ENCODE assay signal across 25 mouse cellular contexts in the genomic region with DNA sequence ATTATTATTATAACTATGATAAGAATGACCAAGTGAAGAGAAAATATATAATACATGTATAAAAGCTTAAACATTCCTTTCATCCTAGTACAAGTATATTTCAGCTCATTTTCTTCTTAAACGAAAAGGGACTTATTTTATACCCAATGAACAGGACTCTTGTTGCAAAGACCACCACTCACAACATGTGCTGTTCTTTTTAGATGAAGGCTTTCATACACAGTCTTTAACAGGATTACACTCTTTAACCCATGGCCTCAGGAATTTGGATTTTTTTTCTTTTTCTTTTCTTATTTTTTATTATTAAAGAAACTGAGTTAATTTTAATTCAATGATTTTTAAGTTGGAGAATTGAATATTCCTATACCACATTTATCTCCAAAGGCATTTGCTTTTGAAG. TPM values are rescaled to one million over a fixed set of nuclear protein-coding genes. Genes with fewer than 3 reads are reported as not detected.
DNase-seq lines count a peak whose midpoint lies in the region; ATAC-seq and TF ChIP-seq lines count a peak whose summit lies in the region.
"Had no signal": no experiment of that assay in that cellular context is flagged by ENCODE, and none has a peak within 500 bp of the region (broad histone marks: within the 10 kb centered on the region; RNA-seq: fewer than 3 reads in every experiment).

No protein-coding gene starts in this region.

- no peak for DNase-seq in forebrain, embryonic 14.5 days (ENCODE audit: low spot score)
- DNase-seq in layer of hippocampus, adult 2 months (ENCODE audit: low spot score in 2 of 2) = no peak
- no peak for DNase-seq in layer of hippocampus, postnatal 14 days (ENCODE audit: low spot score in 2 of 2)
- DNase-seq: adrenal gland, postnatal 10 days; adrenal gland, postnatal 36 days; B cell, adult 2 months; cerebellum, adult 18-20 months; gastrocnemius, postnatal 10 days; gastrocnemius, postnatal 36 days; heart, adult 2 months; heart, postnatal 14 days; heart, postnatal 4 days had no signal

- ATAC-seq in forebrain, embryonic 12.5 days (ENCODE audit: low FRiP score) = peak; percentile 43; the same call in 1 of the 2 replicates
- ATAC-seq in forebrain, embryonic 14.5 days = no peak
- ATAC-seq in midbrain, embryonic 12.5 days (ENCODE audit: low FRiP score, low read depth) = peak; percentile 65
- ATAC-seq in midbrain, embryonic 16.5 days = no peak
- ATAC-seq: intestine, embryonic 15.5 days; Patski had no signal

- no peaks in the 10 kb centered on the region for H3K9me3 ChIP-seq in forebrain, embryonic 12.5 days
- H3K9me3 ChIP-seq in forebrain, embryonic 14.5 days (replicated peaks; ENCODE audit: control insufficient read depth, low read length) = no peaks in the 10 kb centered on the region
- H3K9me3 ChIP-seq in midbrain, embryonic 12.5 days = no peaks in the 10 kb centered on the region
- H3K9me3 ChIP-seq in midbrain, embryonic 16.5 days (replicated peaks; ENCODE audit: control insufficient read depth, low read length, poor library complexity, severe bottlenecking) = no peaks in the 10 kb centered on the region
- H3K9me3 ChIP-seq: forebrain, embryonic 15.5 days; G1E; heart, embryonic 10.5 days; heart, embryonic 13.5 days; hindbrain, embryonic 12.5 days; hindbrain, embryonic 15.5 days; intestine, embryonic 15.5 days had no signal

- H3K36me3 ChIP-seq in forebrain, embryonic 12.5 days (replicated peaks) = no peaks in the 10 kb centered on the region
- H3K36me3 ChIP-seq in forebrain, embryonic 14.5 days (ENCODE audit: control insufficient read depth, insufficient read depth, low read length) = no peaks in the 10 kb centered on the region
- H3K36me3 ChIP-seq in midbrain, embryonic 12.5 days = no peaks in the 10 kb centered on the region
- H3K36me3 ChIP-seq in midbrain, embryonic 16.5 days (ENCODE audit: control insufficient read depth, insufficient read depth, low read length) = no peaks in the 10 kb centered on the region
- H3K36me3 ChIP-seq: forebrain, embryonic 15.5 days; G1E; heart, embryonic 10.5 days; heart, embryonic 13.5 days; hindbrain, embryonic 12.5 days; hindbrain, embryonic 15.5 days; intestine, embryonic 15.5 days had no signal

- 0 out of 2 replicates have a peak, but pooled peaks cover 2% of the 10 kb centered on the region for H3K27me3 ChIP-seq in forebrain, embryonic 12.5 days
- no peaks in the 10 kb centered on the region for H3K27me3 ChIP-seq in forebrain, embryonic 14.5 days (replicated peaks; ENCODE audit: control insufficient read depth, insufficient read depth, low read length)
- H3K27me3 ChIP-seq in midbrain, embryonic 12.5 days = no peaks in the 10 kb centered on the region
- no peaks in the 10 kb centered on the region for H3K27me3 ChIP-seq in midbrain, embryonic 16.5 days (ENCODE audit: control insufficient read depth, insufficient read depth, low read depth, low read length)
- H3K27me3 ChIP-seq: CH12.LX; forebrain, embryonic 15.5 days; heart, embryonic 13.5 days; hindbrain, embryonic 12.5 days; hindbrain, embryonic 15.5 days; intestine, embryonic 15.5 days had no signal

- no peak overlapping the region for H3K9ac ChIP-seq in forebrain, embryonic 12.5 days
- H3K9ac ChIP-seq in forebrain, embryonic 14.5 days (ENCODE audit: low read length) = no peak overlapping the region
- no peak overlapping the region for H3K9ac ChIP-seq in midbrain, embryonic 12.5 days (replicated peaks)
- no peak overlapping the region for H3K9ac ChIP-seq in midbrain, embryonic 16.5 days (ENCODE audit: low read depth, low read length)
- H3K9ac ChIP-seq: forebrain, embryonic 15.5 days; heart, embryonic 13.5 days; hindbrain, embryonic 12.5 days; hindbrain, embryonic 15.5 days; intestine, embryonic 15.5 days had no signal

- WGBS in forebrain, embryonic 12.5 days = 13% methylated on average over 1 of the region's 1 CpGs
- 7% methylated on average over 1 of the region's 1 CpGs for WGBS in forebrain, embryonic 14.5 days
- 17% methylated on average over 1 of the region's 1 CpGs for WGBS in midbrain, embryonic 12.5 days
- WGBS in midbrain, embryonic 16.5 days = 0% methylated on average over 1 of the region's 1 CpGs

- H3K4me3 ChIP-seq in forebrain, embryonic 12.5 days (replicated peaks) = no peak overlapping the region
- H3K4me3 ChIP-seq in forebrain, embryonic 14.5 days (ENCODE audit: low read depth, low read length) = no peak overlapping the region
- no peak overlapping the region for H3K4me3 ChIP-seq in layer of hippocampus, adult 2 months
- H3K4me3 ChIP-seq in midbrain, embryonic 12.5 days = no peak overlapping the region
- H3K4me3 ChIP-seq in midbrain, embryonic 16.5 days (ENCODE audit: low read depth, low read length) = no peak overlapping the region
- H3K4me3 ChIP-seq: forebrain, embryonic 15.5 days; heart, adult 2 months; heart, embryonic 10.5 days; heart, embryonic 13.5 days; hindbrain, embryonic 12.5 days; hindbrain, embryonic 15.5 days; intestine, embryonic 15.5 days had no signal

- no peak overlapping the region for H3K4me2 ChIP-seq in forebrain, embryonic 12.5 days
- H3K4me2 ChIP-seq in forebrain, embryonic 14.5 days (ENCODE audit: low read length) = no peak overlapping the region
- H3K4me2 ChIP-seq in midbrain, embryonic 12.5 days (replicated peaks) = no peak overlapping the region
- H3K4me2 ChIP-seq in midbrain, embryonic 16.5 days (ENCODE audit: low read length) = no peak overlapping the region
- H3K4me2 ChIP-seq: forebrain, embryonic 15.5 days; heart, embryonic 13.5 days; hindbrain, embryonic 12.5 days; hindbrain, embryonic 15.5 days; intestine, embryonic 15.5 days had no signal

- TF ChIP-seq CTCF in layer of hippocampus, adult 2 months (conservative IDR thresholded peaks at IDR 0.05) = no peak

- H3K27ac ChIP-seq in forebrain, embryonic 12.5 days = no peak overlapping the region
- no peak overlapping the region for H3K27ac ChIP-seq in forebrain, embryonic 14.5 days (ENCODE audit: low read depth, low read length)
- peak overlapping the region; percentile 43 for H3K27ac ChIP-seq in layer of hippocampus, adult 2 months
- no peak overlapping the region for H3K27ac ChIP-seq in midbrain, embryonic 12.5 days (replicated peaks)
- H3K27ac ChIP-seq in midbrain, embryonic 16.5 days (ENCODE audit: low read length) = no peak overlapping the region
- H3K27ac ChIP-seq: forebrain, embryonic 15.5 days; heart, adult 2 months; heart, embryonic 10.5 days; heart, embryonic 13.5 days; hindbrain, embryonic 12.5 days; hindbrain, embryonic 15.5 days; intestine, embryonic 15.5 days had no signal

- H3K4me1 ChIP-seq in forebrain, embryonic 12.5 days = peaks cover 4% of the 10 kb centered on the region; the same call in 1 of the 2 replicates
- peaks cover 5% of the 10 kb centered on the region for H3K4me1 ChIP-seq in forebrain, embryonic 14.5 days (ENCODE audit: control insufficient read depth, insufficient read depth, low read length)
- peaks cover 7% of the 10 kb centered on the region for H3K4me1 ChIP-seq in midbrain, embryonic 12.5 days
- peaks cover 9% of the 10 kb centered on the region for H3K4me1 ChIP-seq in midbrain, embryonic 16.5 days (ENCODE audit: control insufficient read depth, insufficient read depth, low read length)
- H3K4me1 ChIP-seq: heart, embryonic 10.5 days; heart, embryonic 13.5 days; intestine, embryonic 15.5 days had no signal

RNA-seq across cellular contexts. Expression of gene Gpm6a, which starts 20.4 kb away (rescaled TPM):
- 207 and 219 TPM in 2 replicates for polyA plus RNA-seq in forebrain, embryonic 12.5 days (2016; fragmentation: Nextera tagmentation; extraction: Ambion mirVana)
- polyA plus RNA-seq in forebrain, embryonic 14.5 days (2014; fragmentation: Nextera tagmentation; extraction: Ambion mirVana) = 644 and 774 TPM in 2 replicates
- 100 to 1,000 TPM; 959 to 981 TPM for total RNA-seq in layer of hippocampus, adult 2 months (2021)
- total RNA-seq in layer of hippocampus, postnatal 14 days (2021) = 1,000 to 10,000 TPM; 1,125 to 1,188 TPM
- 210 and 249 TPM in 2 replicates for polyA plus RNA-seq in midbrain, embryonic 12.5 days (2016; fragmentation: Nextera tagmentation; extraction: Ambion mirVana)
- 649 and 676 TPM in 2 replicates for polyA plus RNA-seq in midbrain, embryonic 16.5 days (2015; fragmentation: Nextera tagmentation; extraction: Ambion mirVana)
- total RNA-seq: G1E; granulocyte monocyte progenitor cell, adult 5-6 weeks had no signal
- polyA plus RNA-seq: G1E, Patski had no signal

Comparison
In these comparisons a context has a peak if more than half of its experiments do, and no peak if none do; other contexts are left out.
1. ATAC-seq: peak in forebrain, embryonic 12.5 days (single experiment) and midbrain, embryonic 12.5 days (single experiment); none in forebrain, embryonic 14.5 days (single experiment) and midbrain, embryonic 16.5 days (single experiment).